Mouse (Mus musculus): ENCODE results near the gene Gatad2a. TPM values are rescaled to one million over a fixed set of nuclear protein-coding genes. Genes with fewer than 3 reads are reported as not detected.

The Gatad2a gene
- polyA plus RNA-seq, 1 experiment from 2014 or later, result 30.5 TPM

DNA sequence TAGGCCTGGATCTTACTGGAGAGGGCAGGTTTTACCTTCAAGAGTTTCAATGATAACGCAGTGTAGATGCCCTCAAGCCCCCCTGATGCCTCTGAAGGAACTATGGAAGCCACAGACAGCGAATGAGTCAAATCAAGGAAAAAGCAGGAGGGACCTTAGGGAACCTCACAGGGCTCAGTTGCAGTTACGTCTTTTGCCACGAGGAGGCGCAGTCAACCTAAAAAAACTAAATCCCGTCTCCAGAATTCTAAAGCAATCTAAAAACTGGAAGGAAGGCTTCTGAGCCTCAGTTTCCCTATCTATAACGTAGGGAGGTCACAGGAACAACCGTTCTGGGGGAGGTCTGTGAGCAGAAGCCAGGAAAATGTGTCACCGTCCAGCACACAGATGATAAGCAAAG is 122.0 kb downstream of the Gatad2a start:
- Histone ChIP-seq H3K9ac (ENCODE audit: low read length) (no peak overlapping the region), H3K27ac (ENCODE audit: low read depth, low read length) (no peak overlapping the region), H3K4me1 (ENCODE audit: control insufficient read depth, insufficient read depth, low read length) (no peaks in the 10 kb centered on the region), H3K36me3 (ENCODE audit: control insufficient read depth, insufficient read depth, low read length) (peaks cover 20% of the 10 kb centered on the region; the same call in 1 of the 2 replicates), H3K27me3 (replicated peaks; ENCODE audit: control insufficient read depth, insufficient read depth, low read length) (no peaks in the 10 kb centered on the region), H3K9me3 (replicated peaks; ENCODE audit: control insufficient read depth, low read length) (no peaks in the 10 kb centered on the region), H3K4me2 (ENCODE audit: low read length) (no peak overlapping the region), H3K4me3 (ENCODE audit: low read depth, low read length) (no peak overlapping the region)
- peak; percentile 74 for DNase-seq (ENCODE audit: low spot score)
- 0 out of 2 replicates have a peak, but pooled peaks have one; percentile 5 for ATAC-seq
- 12% methylated on average over 9 of the region's 9 CpGs for WGBS

DNA sequence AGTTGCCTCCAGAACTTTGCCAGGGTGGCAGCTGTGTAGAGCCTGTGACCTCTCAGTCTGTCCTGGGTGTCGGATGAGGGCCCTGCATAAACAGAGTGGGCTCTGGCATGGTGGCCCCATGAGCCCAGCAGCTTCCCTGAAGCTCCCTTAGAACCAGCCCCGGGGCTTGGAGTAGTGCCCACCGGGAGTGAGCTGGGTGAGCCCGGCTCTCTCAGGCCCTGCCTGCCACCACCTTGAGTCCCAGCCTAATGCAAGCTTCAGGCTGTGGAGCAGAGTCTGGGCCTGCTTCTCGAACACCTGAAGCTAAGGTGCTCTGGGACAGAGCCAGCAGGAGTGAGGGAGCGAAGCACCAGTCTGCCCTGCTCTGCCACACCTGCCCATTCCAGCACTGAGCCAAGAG is 125.3 kb downstream of the Gatad2a start:
- Histone ChIP-seq H3K4me2 (ENCODE audit: low read length) (no peak overlapping the region), H3K9ac (ENCODE audit: low read length) (no peak overlapping the region), H3K4me1 (ENCODE audit: control insufficient read depth, insufficient read depth, low read length) (no peaks in the 10 kb centered on the region), H3K27me3 (replicated peaks; ENCODE audit: control insufficient read depth, insufficient read depth, low read length) (no peaks in the 10 kb centered on the region), H3K4me3 (ENCODE audit: low read depth, low read length) (no peak overlapping the region), H3K36me3 (ENCODE audit: control insufficient read depth, insufficient read depth, low read length) (peaks cover 20% of the 10 kb centered on the region; the same call in 1 of the 2 replicates), H3K9me3 (replicated peaks; ENCODE audit: control insufficient read depth, low read length) (no peaks in the 10 kb centered on the region), H3K27ac (ENCODE audit: low read depth, low read length) (no peak overlapping the region)
- ATAC-seq (no peak), DNase-seq (ENCODE audit: low spot score) (no peak)
- WGBS, result 91% methylated on average over 6 of the region's 6 CpGs

DNA sequence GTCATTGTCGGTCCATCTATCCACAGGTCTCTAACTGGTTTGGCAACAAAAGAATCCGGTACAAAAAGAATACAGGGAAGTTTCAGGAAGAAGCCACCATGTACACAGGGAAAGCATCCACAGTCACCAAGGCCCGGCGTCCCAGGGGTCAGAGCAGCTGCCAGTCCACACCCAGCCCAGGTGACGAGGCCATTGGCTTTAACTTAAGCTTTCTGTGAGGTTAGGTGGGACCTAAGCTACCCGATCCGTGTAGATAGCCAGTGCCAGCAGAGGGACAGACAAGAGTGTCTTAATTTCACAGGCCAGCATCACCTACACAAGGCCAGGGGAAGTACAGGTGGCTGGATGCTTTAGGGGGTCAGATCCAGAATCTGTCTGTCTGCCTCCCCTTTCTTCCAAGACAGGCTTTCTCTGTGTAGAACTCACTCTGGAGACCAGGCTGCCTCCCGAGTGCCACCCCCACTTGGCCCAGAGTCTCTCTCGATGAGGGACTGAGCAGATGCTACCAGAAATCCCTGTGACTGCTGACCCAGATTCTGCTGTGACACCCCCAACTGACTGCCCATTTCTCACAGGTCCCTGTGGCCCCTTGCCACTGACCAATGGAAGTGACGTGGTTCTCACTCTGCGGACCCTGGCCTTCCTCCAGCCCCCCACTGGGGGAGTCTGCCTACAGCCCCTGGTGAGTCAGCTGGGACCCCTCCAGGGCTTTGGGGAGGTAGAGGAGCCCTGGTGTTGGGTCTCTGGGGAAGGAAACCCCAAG is 126.0 kb downstream of the Gatad2a start:
- H3K9ac ChIP-seq (ENCODE audit: low read length), result no peak overlapping the region
- peaks cover 21% of the 10 kb centered on the region; the same call in 1 of the 2 replicates for H3K36me3 ChIP-seq (ENCODE audit: control insufficient read depth, insufficient read depth, low read length)
- no peak for ATAC-seq
- no peaks in the 10 kb centered on the region for H3K27me3 ChIP-seq (replicated peaks; ENCODE audit: control insufficient read depth, insufficient read depth, low read length)
- DNase-seq (ENCODE audit: low spot score), result no peak
- no peak overlapping the region for H3K4me3 ChIP-seq (ENCODE audit: low read depth, low read length)
- H3K4me1 ChIP-seq (ENCODE audit: control insufficient read depth, insufficient read depth, low read length), result no peaks in the 10 kb centered on the region
- no peak overlapping the region for H3K27ac ChIP-seq (ENCODE audit: low read depth, low read length)
- no peaks in the 10 kb centered on the region for H3K9me3 ChIP-seq (replicated peaks; ENCODE audit: control insufficient read depth, low read length)
- H3K4me2 ChIP-seq (ENCODE audit: low read length), result no peak overlapping the region
- 88% methylated on average over 11 of the region's 11 CpGs for WGBS

DNA sequence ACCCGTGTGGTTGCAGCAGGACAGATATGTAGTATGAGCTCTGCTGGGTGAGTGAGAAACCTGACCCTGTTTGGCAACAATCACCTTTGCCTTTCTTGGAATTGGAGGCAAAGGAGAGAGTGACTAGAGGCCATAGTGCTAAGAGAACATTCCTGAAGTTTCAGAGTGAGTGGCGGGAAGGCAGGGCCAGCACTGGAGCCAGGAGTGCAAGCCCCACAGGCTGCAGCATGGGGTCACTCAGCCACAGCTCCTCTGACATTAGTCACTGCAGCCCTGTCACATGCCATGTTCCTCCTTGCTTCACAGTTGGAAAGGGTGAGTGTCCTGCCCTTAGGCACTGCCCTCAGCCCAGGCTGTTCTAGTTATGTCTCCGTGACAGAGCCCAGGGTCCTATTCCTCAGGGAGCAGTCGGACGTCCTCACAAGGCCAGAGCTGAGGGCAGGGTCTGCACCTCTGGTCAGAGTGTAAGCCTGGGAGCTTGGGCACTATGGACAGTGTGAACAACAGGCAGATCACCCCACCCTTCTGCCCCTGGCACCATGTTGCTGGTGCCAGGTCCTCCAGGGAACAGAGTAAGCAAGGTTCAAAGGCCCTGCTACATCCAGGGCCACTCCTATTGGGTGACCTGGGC is 128.4 kb downstream of the Gatad2a start:
- H3K4me2 ChIP-seq (ENCODE audit: low read length), result no peak overlapping the region
- WGBS, result 83% methylated on average over 5 of the region's 5 CpGs

DNA sequence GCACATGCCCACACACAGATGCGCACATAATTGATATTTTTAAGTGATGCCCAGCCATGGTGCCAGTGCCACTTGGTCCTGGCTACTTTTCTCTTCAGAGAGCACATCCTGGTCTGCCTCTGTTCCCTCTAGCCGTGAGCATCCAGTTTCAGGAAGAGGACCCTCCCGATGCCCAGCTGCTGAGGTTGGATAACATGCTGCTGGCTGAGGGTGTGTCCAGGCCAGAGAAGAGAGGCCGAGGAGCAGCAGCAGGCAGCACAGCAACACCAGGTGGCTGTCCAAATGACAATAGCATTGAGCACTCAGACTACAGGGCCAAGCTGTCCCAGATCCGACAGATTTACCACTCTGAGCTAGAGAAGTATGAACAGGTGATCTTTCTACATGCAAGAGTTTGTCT is 132.0 kb downstream of the Gatad2a start:
- 85% methylated on average over 5 of the region's 5 CpGs for WGBS
- H3K4me1 ChIP-seq (ENCODE audit: control insufficient read depth, insufficient read depth, low read length), result no peaks in the 10 kb centered on the region
- no peak overlapping the region for H3K27ac ChIP-seq (ENCODE audit: low read depth, low read length)
- no peak overlapping the region for H3K4me2 ChIP-seq (ENCODE audit: low read length)
- H3K9ac ChIP-seq (ENCODE audit: low read length), result no peak overlapping the region
- H3K27me3 ChIP-seq (replicated peaks; ENCODE audit: control insufficient read depth, insufficient read depth, low read length), result no peaks in the 10 kb centered on the region
- no peak overlapping the region for H3K4me3 ChIP-seq (ENCODE audit: low read depth, low read length)
- no peak for ATAC-seq
- DNase-seq (ENCODE audit: low spot score), result no peak
- peaks cover 23% of the 10 kb centered on the region for H3K36me3 ChIP-seq (ENCODE audit: control insufficient read depth, insufficient read depth, low read length)
- H3K9me3 ChIP-seq (replicated peaks; ENCODE audit: control insufficient read depth, low read length), result no peaks in the 10 kb centered on the region

More for the DNA sequence above, 128.4 kb downstream of the Gatad2a start:
- no peaks in the 10 kb centered on the region for H3K4me1 ChIP-seq (ENCODE audit: control insufficient read depth, insufficient read depth, low read length)
- H3K27ac ChIP-seq (ENCODE audit: low read depth, low read length), result no peak overlapping the region
- DNase-seq (ENCODE audit: low spot score) (no peak), ATAC-seq (no peak)
- no peak overlapping the region for H3K4me3 ChIP-seq (ENCODE audit: low read depth, low read length)
- no peaks in the 10 kb centered on the region for H3K9me3 ChIP-seq (replicated peaks; ENCODE audit: control insufficient read depth, low read length)
- no peak overlapping the region for H3K9ac ChIP-seq (ENCODE audit: low read length)
- H3K36me3 ChIP-seq (ENCODE audit: control insufficient read depth, insufficient read depth, low read length), result peaks cover 25% of the 10 kb centered on the region
- H3K27me3 ChIP-seq (replicated peaks; ENCODE audit: control insufficient read depth, insufficient read depth, low read length), result no peaks in the 10 kb centered on the region

DNA sequence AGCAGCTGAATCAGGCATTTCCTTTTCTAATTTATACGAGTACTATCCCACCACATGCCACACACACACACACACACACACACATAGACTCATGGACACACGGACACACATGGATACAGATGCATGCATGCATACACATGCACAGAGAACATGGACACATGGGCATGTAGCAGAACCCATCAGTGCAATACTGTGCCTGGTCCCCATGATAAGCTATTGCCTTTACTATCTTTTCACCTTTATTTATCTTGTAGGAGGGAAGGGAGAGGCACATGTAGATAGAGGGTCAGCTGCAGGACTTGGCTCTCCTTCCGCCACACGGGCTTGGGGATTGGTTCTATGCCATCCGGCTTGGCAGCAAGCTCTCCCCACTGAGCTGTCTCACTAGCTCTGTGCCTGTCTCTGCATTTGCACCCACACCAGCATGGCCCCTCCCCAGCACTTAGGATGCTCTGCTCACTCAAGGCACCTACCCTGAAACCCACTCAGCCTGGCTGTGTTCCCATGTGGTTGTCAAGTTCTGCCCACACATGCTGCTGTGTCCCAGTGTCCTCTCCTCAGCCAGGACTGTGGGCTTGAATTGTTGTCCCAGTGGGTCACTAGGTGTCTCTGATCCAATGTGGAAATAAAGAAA is 132.7 kb downstream of the Gatad2a start:
- ATAC-seq, result no peak
- Histone ChIP-seq H3K36me3 (ENCODE audit: control insufficient read depth, insufficient read depth, low read length) (peaks cover 25% of the 10 kb centered on the region), H3K27ac (ENCODE audit: low read depth, low read length) (no peak overlapping the region), H3K4me2 (ENCODE audit: low read length) (no peak overlapping the region), H3K27me3 (replicated peaks; ENCODE audit: control insufficient read depth, insufficient read depth, low read length) (no peaks in the 10 kb centered on the region), H3K4me3 (ENCODE audit: low read depth, low read length) (no peak overlapping the region), H3K9ac (ENCODE audit: low read length) (no peak overlapping the region), H3K4me1 (ENCODE audit: control insufficient read depth, insufficient read depth, low read length) (no peaks in the 10 kb centered on the region), H3K9me3 (replicated peaks; ENCODE audit: control insufficient read depth, low read length) (no peaks in the 10 kb centered on the region)
- WGBS, result 87% methylated on average over 5 of the region's 5 CpGs
- no peak for DNase-seq (ENCODE audit: low spot score)

DNA sequence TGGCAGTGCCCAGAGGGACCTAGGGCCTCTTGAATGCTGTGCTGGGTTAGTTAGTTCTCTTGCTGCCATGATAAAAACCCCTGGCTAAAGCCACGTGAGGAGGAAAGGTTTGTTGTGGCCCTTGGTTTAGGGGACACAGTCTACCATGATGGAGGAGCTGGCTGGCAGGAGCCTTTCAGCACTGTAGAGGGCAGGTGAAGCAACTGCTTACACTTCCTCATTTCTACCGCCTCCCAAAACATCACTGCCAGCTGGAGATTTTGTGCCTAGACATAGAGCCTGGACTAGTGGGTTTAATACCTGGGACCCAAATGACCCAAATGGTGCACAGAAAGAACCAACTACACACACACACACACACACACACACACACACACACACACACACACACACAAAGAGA is 134.9 kb downstream of the Gatad2a start:
- Histone ChIP-seq H3K4me3 (ENCODE audit: low read depth, low read length) (no peak overlapping the region), H3K27ac (ENCODE audit: low read depth, low read length) (no peak overlapping the region), H3K27me3 (replicated peaks; ENCODE audit: control insufficient read depth, insufficient read depth, low read length) (no peaks in the 10 kb centered on the region), H3K36me3 (ENCODE audit: control insufficient read depth, insufficient read depth, low read length) (peaks cover 25% of the 10 kb centered on the region), H3K4me1 (ENCODE audit: control insufficient read depth, insufficient read depth, low read length) (no peaks in the 10 kb centered on the region), H3K4me2 (ENCODE audit: low read length) (no peak overlapping the region), H3K9ac (ENCODE audit: low read length) (no peak overlapping the region), H3K9me3 (replicated peaks; ENCODE audit: control insufficient read depth, low read length) (no peaks in the 10 kb centered on the region)
- DNase-seq (ENCODE audit: low spot score) (no peak), ATAC-seq (no peak)
- 75% methylated on average over 2 of the region's 2 CpGs for WGBS

DNA sequence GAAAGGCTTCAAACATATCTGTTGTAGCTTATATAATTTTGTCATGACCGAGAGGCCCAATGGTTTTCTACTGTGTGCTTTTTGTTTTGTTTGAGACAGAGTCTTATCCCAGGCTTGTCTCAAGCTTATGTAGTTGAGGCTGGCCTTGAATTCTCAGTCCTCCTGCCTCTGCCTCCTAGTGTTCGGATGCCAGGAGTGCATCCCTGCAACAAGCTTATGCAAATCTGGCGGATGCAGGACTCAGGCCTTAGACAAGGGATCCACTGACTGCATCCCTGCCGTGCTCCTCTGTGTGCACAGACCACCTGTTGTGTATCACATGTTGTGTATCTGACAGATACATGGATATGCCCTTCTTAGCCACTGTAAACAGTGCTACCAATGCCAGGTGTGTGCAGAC is 135.4 kb downstream of the Gatad2a start:
- Histone ChIP-seq H3K4me3 (ENCODE audit: low read depth, low read length) (no peak overlapping the region), H3K4me2 (ENCODE audit: low read length) (no peak overlapping the region), H3K9ac (ENCODE audit: low read length) (no peak overlapping the region), H3K9me3 (replicated peaks; ENCODE audit: control insufficient read depth, low read length) (no peaks in the 10 kb centered on the region), H3K27me3 (replicated peaks; ENCODE audit: control insufficient read depth, insufficient read depth, low read length) (no peaks in the 10 kb centered on the region), H3K4me1 (ENCODE audit: control insufficient read depth, insufficient read depth, low read length) (no peaks in the 10 kb centered on the region), H3K36me3 (ENCODE audit: control insufficient read depth, insufficient read depth, low read length) (peaks cover 25% of the 10 kb centered on the region), H3K27ac (ENCODE audit: low read depth, low read length) (no peak overlapping the region)
- WGBS, result 58% methylated on average over 4 of the region's 4 CpGs
- ATAC-seq (no peak), DNase-seq (ENCODE audit: low spot score) (no peak)

All from forebrain, embryonic 14.5 days (tissue).